Mouse (Mus musculus) spleen, embryonic (tissue): ENCODE data around the gene Gtpbp1.

Experiments used
- CTCF ChIA-PET: fragments of 350-600 bp; sonication (Branson Sonifier 250); formaldehyde crosslinking; loops from one replicate; lab custom pipeline; 2022; lab: Charles Lee

Gtpbp1 gene

GRCm38 (mm10) chr15:79684616-79685015, 6.0 kb upstream of the Gtpbp1 start:
- CTCF ChIA-PET, result interaction anchor here (1.2 kb wide), 1 partner anchor 29 kb away, joined by 3 read pairs; no protein-coding TSS in a partner anchor

GRCm38 (mm10) chr15:79685141-79685641, 5.5 kb upstream of the Gtpbp1 start:
- CTCF ChIA-PET, result interaction anchor here (0.6 to 1.2 kb wide), 2 partner anchors 30 to 219 kb away, joined by 3 read pairs; no protein-coding TSS in a partner anchor

- CTCF ChIA-PET, result interaction anchor here (0.6 to 0.9 kb wide), 2 partner anchors 28 to 220 kb away, joined by 3 read pairs; no protein-coding TSS in a partner anchor
These were observed 4.4 kb upstream of the Gtpbp1 start for GRCm38 (mm10) chr15:79686046-79686869.

DNA sequence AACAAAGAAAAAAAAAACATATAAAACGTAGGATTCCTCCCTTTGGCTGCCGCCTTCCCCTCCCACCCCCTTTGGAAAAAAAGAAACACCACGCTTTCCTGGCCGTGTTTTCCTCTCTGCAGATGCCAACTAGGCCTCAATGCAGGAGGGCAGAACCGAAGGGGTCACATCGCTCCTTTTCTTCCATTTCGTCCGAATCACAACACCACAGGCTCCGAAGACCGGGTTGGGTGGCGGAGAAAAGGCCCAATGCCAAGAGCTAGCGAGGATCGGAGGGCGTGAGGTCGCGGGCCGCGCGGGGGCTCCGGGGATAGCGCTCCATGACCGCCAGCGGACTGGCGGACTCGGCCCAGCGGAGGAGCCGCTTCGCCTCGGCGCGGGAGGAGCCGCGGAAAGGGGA, 3.5 kb upstream of the Gtpbp1 start:
- CTCF ChIA-PET, result no interaction called here

GRCm38 (mm10) chr15:79687646-79688267, 2.9 kb upstream of the Gtpbp1 start, which contains the start of gene Josd1:
Josd1 (minus strand) TSS chr15:79687919.
- CTCF ChIA-PET, result no interaction called here

DNA sequence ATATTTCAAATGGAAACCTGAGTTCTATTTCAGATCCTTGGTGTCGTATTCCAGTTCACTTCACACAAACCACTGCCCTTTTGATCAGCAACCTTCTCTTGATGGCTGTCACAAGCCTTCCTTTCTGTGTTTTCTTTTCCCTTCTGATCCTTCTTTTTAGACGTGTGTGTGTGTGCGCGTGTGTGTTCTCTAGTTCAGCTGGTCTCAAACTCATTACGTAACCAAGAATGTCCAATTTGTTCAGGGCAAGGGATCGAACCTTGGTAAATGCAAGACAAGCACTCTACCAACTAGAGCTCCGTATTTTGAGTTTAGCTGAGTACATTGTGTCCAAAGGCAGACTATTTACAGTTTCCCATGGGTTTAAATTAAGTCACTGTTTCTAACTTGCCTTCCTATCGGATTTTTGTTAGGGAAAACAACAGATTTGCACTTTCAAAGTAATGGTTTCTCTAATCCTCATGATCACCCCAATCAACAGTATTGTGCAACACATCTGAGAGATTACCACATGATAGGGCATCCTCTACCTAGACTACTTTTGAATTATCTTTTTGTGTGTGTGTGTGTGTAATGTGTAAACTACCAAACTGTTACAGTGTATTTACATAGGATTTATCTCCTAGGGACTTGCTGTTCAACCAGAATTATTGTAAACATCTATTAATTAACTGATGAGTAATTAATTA, 2.2 kb upstream of the Gtpbp1 start:
- CTCF ChIA-PET, result no interaction called here

DNA sequence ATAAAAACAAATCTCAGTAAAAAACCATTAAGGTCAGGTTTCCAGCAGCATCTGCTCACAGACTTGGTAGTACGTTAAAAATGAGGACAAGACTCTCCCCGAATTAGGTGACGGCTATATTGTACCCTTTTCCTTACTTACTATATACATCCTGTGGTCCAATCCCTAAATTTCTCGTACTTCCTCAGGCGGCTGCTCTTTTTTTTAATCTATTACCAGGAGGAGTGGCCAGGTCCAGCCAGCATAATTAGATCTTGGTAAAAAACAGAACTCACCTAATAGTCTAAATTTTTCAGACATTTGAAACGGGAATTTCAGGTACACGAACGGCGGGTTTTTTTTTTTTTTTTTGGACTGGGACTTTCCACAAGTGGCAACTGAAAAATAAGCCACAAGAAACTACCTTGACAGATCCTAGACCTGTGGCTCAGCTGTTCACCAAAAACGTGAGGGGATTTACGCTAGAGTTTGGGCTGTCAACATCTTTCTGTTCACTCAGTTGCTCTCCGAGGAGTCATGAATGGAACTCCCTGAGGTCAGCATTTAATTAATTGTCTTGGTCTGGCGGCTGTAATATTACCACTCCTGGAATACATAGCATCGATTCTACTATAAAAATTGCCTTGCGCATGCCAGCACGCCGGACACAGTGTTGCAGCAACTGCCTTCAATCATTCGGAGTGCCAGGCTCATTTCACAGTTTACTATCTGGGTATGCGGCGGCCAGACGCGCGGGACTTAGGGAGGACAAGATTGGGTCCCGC, 801 bp upstream of the Gtpbp1 start:
- CTCF ChIA-PET, result no interaction called here

GRCm38 (mm10) chr15:79691023-79691508, 421 bp downstream of the Gtpbp1 start:
- CTCF ChIA-PET, result no interaction called here

DNA sequence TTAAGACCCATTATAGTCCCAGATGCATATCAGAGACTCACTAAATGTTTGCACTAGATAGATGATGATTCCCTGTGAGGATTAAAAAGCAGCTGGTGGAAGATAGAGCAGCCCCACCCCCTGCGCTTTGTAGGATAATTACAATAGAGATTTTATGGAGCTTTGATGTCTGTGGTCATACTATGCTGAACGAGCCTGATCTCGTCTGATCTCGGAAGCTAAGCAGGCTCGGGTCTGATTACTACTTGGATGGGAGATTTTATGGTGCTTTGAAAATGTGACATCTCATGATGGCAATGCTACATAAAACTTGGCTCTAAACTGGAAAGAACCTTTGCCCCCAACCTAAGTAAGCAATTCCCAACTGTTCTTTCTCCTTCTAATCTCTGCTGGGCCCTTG, 1.7 kb downstream of the Gtpbp1 start:
- CTCF ChIA-PET, result no interaction called here

GRCm38 (mm10) chr15:79693740-79694139, 3.1 kb downstream of the Gtpbp1 start:
- CTCF ChIA-PET, result no interaction called here

DNA sequence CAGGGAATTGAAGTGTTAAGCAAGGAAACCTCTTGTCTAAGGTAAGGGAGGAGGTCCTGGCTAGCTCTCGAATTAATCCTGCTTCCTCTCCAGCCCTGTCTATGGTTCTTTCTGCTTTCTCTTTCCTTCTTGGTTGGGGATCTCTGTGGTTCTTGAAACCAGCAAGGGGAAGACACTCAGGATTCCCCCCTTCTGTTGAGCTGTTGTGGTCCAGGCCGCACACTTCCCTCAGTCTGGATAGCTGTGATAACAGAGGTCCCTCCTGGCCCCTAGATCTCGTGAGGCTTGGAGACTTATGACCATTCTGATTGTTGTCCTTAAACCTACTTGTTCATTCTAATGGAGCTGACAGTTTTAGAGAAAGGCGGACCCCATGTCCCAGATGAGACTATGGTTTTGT, 3.9 kb downstream of the Gtpbp1 start:
- CTCF ChIA-PET, result no interaction called here

DNA sequence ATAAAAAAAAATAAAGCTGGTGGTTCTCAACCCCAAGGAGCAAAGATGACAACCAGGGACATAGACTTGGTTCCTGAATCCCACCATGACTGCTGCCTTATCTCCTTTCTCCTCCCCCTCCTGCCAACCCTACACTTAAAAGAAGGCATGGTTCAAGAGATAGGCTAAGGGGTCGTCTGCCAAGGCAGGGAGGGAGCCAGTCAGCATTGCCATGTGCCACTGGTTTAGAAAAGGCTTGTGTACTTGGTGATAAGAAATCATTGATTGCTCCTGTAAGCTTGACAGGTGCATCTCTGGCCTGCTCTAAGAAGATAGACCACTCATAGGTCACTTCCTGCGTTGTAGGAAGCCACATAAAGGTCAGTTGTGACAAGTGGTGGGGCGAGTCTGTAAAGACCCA, 4.9 kb downstream of the Gtpbp1 start:
- CTCF ChIA-PET, result no interaction called here

- CTCF ChIA-PET, result interaction anchor here (1.2 kb wide), 1 partner anchor 20 kb away, joined by 3 read pairs; no protein-coding TSS in a partner anchor
These were observed 5.9 kb downstream of the Gtpbp1 start for GRCm38 (mm10) chr15:79696508-79696907.

DNA sequence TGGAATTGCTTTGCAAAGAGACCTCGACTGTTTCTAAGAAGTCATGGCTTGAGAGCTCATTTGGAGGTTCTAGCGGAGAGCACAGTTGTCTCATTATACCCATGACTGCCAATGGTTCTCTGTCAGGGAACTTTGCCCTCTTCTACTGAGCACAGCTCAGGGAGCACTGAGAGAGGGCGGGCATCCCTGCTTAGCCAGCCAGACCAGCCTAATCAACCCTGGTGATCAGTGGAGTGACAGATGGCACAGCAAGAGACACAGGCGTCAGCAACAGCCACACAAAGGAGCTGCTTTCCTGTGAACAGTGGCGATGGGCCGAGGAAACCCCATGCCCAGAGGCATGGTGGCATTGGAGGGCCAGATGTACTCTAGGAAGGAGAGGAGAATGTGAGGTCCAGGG, 6.4 kb downstream of the Gtpbp1 start:
- CTCF ChIA-PET, result interaction anchor here (1.2 kb wide), 1 partner anchor 20 kb away, joined by 3 read pairs; no protein-coding TSS in a partner anchor

- CTCF ChIA-PET, result interaction anchor here (1.2 kb wide), 1 partner anchor 19 kb away, joined by 3 read pairs; no protein-coding TSS in a partner anchor
These were observed 7.0 kb downstream of the Gtpbp1 start for GRCm38 (mm10) chr15:79697558-79698187.

DNA sequence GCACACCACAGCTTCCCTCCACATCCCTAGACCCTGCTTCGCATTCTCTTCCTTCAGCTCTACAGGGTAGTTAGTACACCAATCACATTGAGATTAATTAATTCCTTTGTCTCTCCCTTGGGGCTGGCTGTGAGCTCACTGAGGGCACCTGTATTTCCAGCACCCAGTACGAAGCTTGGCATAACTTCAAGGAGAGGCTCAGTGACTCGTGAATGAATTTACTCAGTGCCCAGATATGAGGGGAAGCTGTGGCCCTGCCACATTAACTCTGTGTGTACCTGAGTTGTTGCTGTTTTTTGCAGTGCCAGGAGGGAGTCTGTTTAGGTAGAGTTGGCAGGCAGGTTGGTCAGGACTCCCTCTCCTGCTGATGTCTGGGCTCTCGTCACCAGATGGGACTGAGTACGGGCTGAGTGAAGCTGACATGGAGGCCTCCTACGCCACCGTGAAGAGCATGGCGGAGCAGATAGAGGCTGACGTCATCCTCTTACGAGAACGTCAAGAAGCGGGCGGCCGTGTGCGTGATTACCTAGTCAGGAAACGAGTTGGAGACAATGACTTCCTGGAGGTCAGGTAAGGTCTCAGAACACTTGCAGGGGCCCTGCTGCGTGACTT, 16.1 kb downstream of the Gtpbp1 start:
- CTCF ChIA-PET, result no interaction called here

GRCm38 (mm10) chr15:79708229-79708822, 17.7 kb downstream of the Gtpbp1 start:
- CTCF ChIA-PET, result no interaction called here

GRCm38 (mm10) chr15:79715646-79716045, 25.0 kb downstream of the Gtpbp1 start:
- CTCF ChIA-PET, result no interaction called here

GRCm38 (mm10) chr15:79716710-79717109, 26.1 kb downstream of the Gtpbp1 start:
- CTCF ChIA-PET, result interaction anchor here (0.9 kb wide), 1 partner anchor 20 kb away, joined by 3 read pairs; no protein-coding TSS in a partner anchor
